Mouse (Mus musculus): ENCODE data around the gene S100a5. TPM values are rescaled to one million over a fixed set of nuclear protein-coding genes. Genes with fewer than 3 reads are reported as not detected.

S100a5 gene
- total and polyA plus RNA-seq, 3 experiments, result not detected

- TF ChIP-seq ZC3H11A (IDR thresholded peaks at IDR 0.05; ENCODE audit: low read depth, low read length), result no peak
- TF ChIP-seq POLR2AphosphoS2 (IDR thresholded peaks at IDR 0.05; ENCODE audit: low read depth, low read length), result no peak
- TF ChIP-seq BHLHE40 (IDR thresholded peaks at IDR 0.05; ENCODE audit: low read depth, low read length), result no peak
Observed at GRCm38 (mm10) chr3:90601486-90602110, 6.7 kb upstream of the S100a5 start, which contains the start of gene Gm42674. Gm42674 (plus strand) TSS chr3:90601904.

GRCm38 (mm10) chr3:90603623-90604022, 4.7 kb upstream of the S100a5 start, which contains the start of gene S100a4:
S100a4 (plus strand) TSS chr3:90603771.
- Histone ChIP-seq H3K4me3 (replicated peaks in 1 of 3; ENCODE audit: low read depth in 2 of 3, low read length in 2 of 3, poor library complexity in 1 of 3) (no peak within 1 kb of the TSS), H3K9ac (ENCODE audit: insufficient read depth, low read depth) (no peak within 1 kb of the TSS), H3K9me3 (replicated peaks; ENCODE audit: low read length) (no peaks in the 10 kb centered on the region), H3K79me2 (replicated peaks; ENCODE audit: control insufficient read depth, extremely low read depth, insufficient read depth, poor library complexity, severe bottlenecking) (no peaks in the 10 kb centered on the region), H3K36me3 (replicated peaks in 1 of 2; ENCODE audit: control insufficient read depth in 1 of 2, insufficient read depth in 1 of 2, low read length in 1 of 2) (no peaks in the 10 kb centered on the region), H3K27ac (ENCODE audit: insufficient read depth, low read depth) (no peak within 1 kb of the TSS), H3K4me1 (ENCODE audit: control insufficient read depth in 1 of 2, insufficient read depth in 2 of 2) (peaks cover 0 to 13% of the 10 kb centered on the region in 2 experiments; a peak in 2 of 4 replicates), H3K27me3 (replicated peaks) (peaks cover 2% of the 10 kb centered on the region), H3K4me2 (ENCODE audit: insufficient read depth, low read depth, poor library complexity, severe bottlenecking) (no peak within 1 kb of the TSS)
- no peak for TF ChIP-seq USF1 (IDR thresholded peaks at IDR 0.05; ENCODE audit: low read depth, low read length)
- no peak for TF ChIP-seq E2F4 (IDR thresholded peaks at IDR 0.05; ENCODE audit: insufficient replicate concordance, low read depth, low read length)
- TF ChIP-seq NRF1 (IDR thresholded peaks at IDR 0.05; ENCODE audit: low read depth, low read length), result no peak
- TF ChIP-seq ELF1 (IDR thresholded peaks at IDR 0.05; ENCODE audit: low read depth, low read length), result no peak
- no peak for TF ChIP-seq MYC (IDR thresholded peaks at IDR 0.05; ENCODE audit: low read depth, low read length)
- no peak for TF ChIP-seq RCOR1 (conservative IDR thresholded peaks at IDR 0.05; ENCODE audit: low read depth, low read length)
- no peak for TF ChIP-seq MXI1 (IDR thresholded peaks at IDR 0.05; ENCODE audit: low read depth, low read length)
- TF ChIP-seq USF2 (conservative IDR thresholded peaks at IDR 0.05; ENCODE audit: low read depth, low read length), result no peak
- no peak for TF ChIP-seq HCFC1 (IDR thresholded peaks at IDR 0.05; ENCODE audit: low read depth, low read length)
- no peak for TF ChIP-seq RAD21 (IDR thresholded peaks at IDR 0.05; ENCODE audit: low read depth, low read length)
- TF ChIP-seq SMC3 (IDR thresholded peaks at IDR 0.05; ENCODE audit: low read depth, low read length), result no peak
- no peak for TF ChIP-seq MAX (IDR thresholded peaks at IDR 0.05; ENCODE audit: low read length)
- no peak for TF ChIP-seq POLR2A (IDR thresholded peaks at IDR 0.05; ENCODE audit: low read depth, low read length)
- TF ChIP-seq GABPA (IDR thresholded peaks at IDR 0.05; ENCODE audit: insufficient replicate concordance, low read depth, low read length), result no peak
- no peak for TF ChIP-seq MEF2A (IDR thresholded peaks at IDR 0.05; ENCODE audit: borderline replicate concordance, low read depth, low read length)
- TF ChIP-seq TCF12 (IDR thresholded peaks at IDR 0.05; ENCODE audit: low read depth, low read length), result no peak
- no peak for TF ChIP-seq MAZ (IDR thresholded peaks at IDR 0.05; ENCODE audit: low read depth, low read length)
- no peak for TF ChIP-seq BHLHE40 (IDR thresholded peaks at IDR 0.05; ENCODE audit: low read depth, low read length)
- TF ChIP-seq MAFK (IDR thresholded peaks at IDR 0.05; ENCODE audit: insufficient replicate concordance, low read length), result no peak
- in situ Hi-C loops (cut with MboI; ENCODE audit: low pct_ligation_motif_present, low pct_unique_long_range_greater_than_20kb, low sequenced_read_pairs), result no loop called here
- dilution Hi-C loops (cut with MboI; ENCODE audit: extremely low pct_ligation_motif_present, extremely low pct_unique_long_range_greater_than_20kb, low sequenced_read_pairs), result no loop called here
- no peak for DNase-seq (ENCODE audit: extremely low read depth)

More at GRCm38 (mm10) chr3:90601486-90602110, 6.7 kb upstream of the S100a5 start, which contains the start of gene Gm42674:
- dilution Hi-C loops (cut with MboI; ENCODE audit: extremely low pct_ligation_motif_present, extremely low pct_unique_long_range_greater_than_20kb, low sequenced_read_pairs) (no loop called here), in situ Hi-C loops (cut with MboI; ENCODE audit: low pct_ligation_motif_present, low pct_unique_long_range_greater_than_20kb, low sequenced_read_pairs) (no loop called here)
- H3K36me3 ChIP-seq (replicated peaks in 1 of 2; ENCODE audit: control insufficient read depth in 1 of 2, insufficient read depth in 1 of 2, low read length in 1 of 2), result no peaks in the 10 kb centered on the region
- H3K4me2 ChIP-seq (ENCODE audit: insufficient read depth, low read depth, poor library complexity, severe bottlenecking), result no peak within 1 kb of the TSS
- H3K27ac ChIP-seq (ENCODE audit: insufficient read depth, low read depth), result no peak within 1 kb of the TSS
- H3K79me2 ChIP-seq (replicated peaks; ENCODE audit: control insufficient read depth, extremely low read depth, insufficient read depth, poor library complexity, severe bottlenecking), result no peaks in the 10 kb centered on the region
- no peaks in the 10 kb centered on the region for H3K27me3 ChIP-seq (replicated peaks)
- no peak within 1 kb of the TSS for H3K9ac ChIP-seq (ENCODE audit: insufficient read depth, low read depth)
- H3K4me3 ChIP-seq (replicated peaks in 1 of 3; ENCODE audit: low read depth in 2 of 3, low read length in 2 of 3, poor library complexity in 1 of 3), result no peak within 1 kb of the TSS
- DNase-seq (ENCODE audit: extremely low read depth), result no peak
- H3K4me1 ChIP-seq (ENCODE audit: control insufficient read depth in 1 of 2, insufficient read depth in 2 of 2), result peaks cover 3 to 7% of the 10 kb centered on the region in 2 experiments
- no peaks in the 10 kb centered on the region for H3K9me3 ChIP-seq (replicated peaks; ENCODE audit: low read length)

Measured in CH12.LX (cell line).